Mouse (Mus musculus): ENCODE measurements at regions not wholly inside any gene's neighbourhood (a gene's known extent, or its start where the extent isn't known, plus 50 kb on each side); places are given as distances from the start of the nearest gene placed in this dataset.

DNA sequence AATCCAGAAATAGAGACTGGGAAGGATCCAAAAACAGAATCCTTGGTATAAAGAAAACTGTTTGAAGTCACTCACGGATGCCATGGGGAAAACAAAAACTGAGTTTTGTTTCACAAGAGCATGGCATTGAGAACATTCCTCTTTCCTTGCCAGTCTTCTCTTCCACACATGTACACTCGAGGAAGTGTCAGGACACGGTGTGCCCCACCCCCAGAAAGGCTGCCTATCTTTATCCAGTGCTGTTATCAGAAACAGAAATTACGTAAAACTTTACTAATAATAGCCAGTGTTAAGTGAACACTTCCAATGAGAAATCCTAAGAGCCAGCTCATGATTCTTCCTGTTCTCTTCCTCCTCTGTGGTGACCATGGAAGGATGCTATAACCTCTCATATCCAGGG lies 172.7 kb upstream of the Gm11114 start:
- no peaks in the 10 kb centered on the region for H3K4me1 ChIP-seq (ENCODE audit: control insufficient read depth, insufficient read depth, insufficient read length)
- H3K27me3 ChIP-seq (ENCODE audit: control insufficient read depth, insufficient read depth, low read length) = no peaks in the 10 kb centered on the region
- WGBS = 82% methylated on average over 4 of the region's 4 CpGs
- TF ChIP-seq POLR2A (IDR thresholded peaks at IDR 0.05; ENCODE audit: low read depth, low read length) (no peak), CTCF (IDR thresholded peaks at IDR 0.05; ENCODE audit: extremely low read depth, insufficient read depth, insufficient read length, insufficient replicate concordance) (no peak)
- no peaks in the 10 kb centered on the region for H3K36me3 ChIP-seq (ENCODE audit: control insufficient read depth, insufficient read depth, low read length)
- H3K27ac ChIP-seq (ENCODE audit: insufficient read depth, low read length) = no peak overlapping the region
- no peak for DNase-seq (ENCODE audit: low read depth in 1 of 2, low spot score in 2 of 2)
- no peak overlapping the region for H3K4me3 ChIP-seq (ENCODE audit: extremely low read depth, insufficient read depth, insufficient read length)

GRCm38 (mm10) chr9:85144363-85144762 lies 168.2 kb upstream of the Gm11114 start:
- Histone ChIP-seq H3K4me3 (ENCODE audit: extremely low read depth, insufficient read depth, insufficient read length) (no peak overlapping the region), H3K4me1 (ENCODE audit: control insufficient read depth, insufficient read depth, insufficient read length) (no peaks in the 10 kb centered on the region), H3K36me3 (ENCODE audit: control insufficient read depth, insufficient read depth, low read length) (no peaks in the 10 kb centered on the region), H3K27me3 (ENCODE audit: control insufficient read depth, insufficient read depth, low read length) (no peaks in the 10 kb centered on the region), H3K27ac (ENCODE audit: insufficient read depth, low read length) (no peak overlapping the region)
- no peak for DNase-seq (ENCODE audit: low read depth in 1 of 2, low spot score in 2 of 2)
- WGBS = 83% methylated on average over 2 of the region's 2 CpGs
- TF ChIP-seq POLR2A (IDR thresholded peaks at IDR 0.05; ENCODE audit: low read depth, low read length) = no peak
- TF ChIP-seq CTCF (IDR thresholded peaks at IDR 0.05; ENCODE audit: extremely low read depth, insufficient read depth, insufficient read length, insufficient replicate concordance) = no peak

DNA sequence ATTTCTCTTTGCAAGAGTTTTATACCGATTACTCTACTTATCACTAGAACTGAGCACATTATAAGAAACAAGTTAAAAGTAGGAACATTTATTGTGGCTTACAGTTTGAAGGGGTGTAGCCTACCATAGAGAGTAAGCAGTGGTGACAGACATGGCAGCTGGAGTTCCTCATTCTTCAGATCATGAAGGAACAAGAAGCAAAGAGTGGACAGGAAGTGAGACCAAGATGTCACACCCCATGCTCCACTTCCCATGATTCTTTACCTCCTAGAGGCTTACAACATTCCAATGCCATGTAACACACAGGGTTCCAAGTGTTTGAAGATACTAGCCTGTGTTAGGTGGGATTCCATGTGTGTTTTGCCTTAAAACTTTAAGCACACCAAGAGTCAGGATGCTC lies 146.9 kb upstream of the Gm11114 start:
- Histone ChIP-seq H3K27ac (ENCODE audit: insufficient read depth, low read length) (no peak overlapping the region), H3K4me1 (ENCODE audit: control insufficient read depth, insufficient read depth, insufficient read length) (no peaks in the 10 kb centered on the region), H3K4me3 (ENCODE audit: extremely low read depth, insufficient read depth, insufficient read length) (no peak overlapping the region), H3K27me3 (ENCODE audit: control insufficient read depth, insufficient read depth, low read length) (no peaks in the 10 kb centered on the region), H3K36me3 (ENCODE audit: control insufficient read depth, insufficient read depth, low read length) (no peaks in the 10 kb centered on the region)
- no peak for DNase-seq (ENCODE audit: low read depth in 1 of 2, low spot score in 2 of 2)
- 90% methylated on average over 1 of the region's 1 CpGs for WGBS
- TF ChIP-seq CTCF (IDR thresholded peaks at IDR 0.05; ENCODE audit: extremely low read depth, insufficient read depth, insufficient read length, insufficient replicate concordance) = no peak
- TF ChIP-seq POLR2A (IDR thresholded peaks at IDR 0.05; ENCODE audit: low read depth, low read length) = no peak

DNA sequence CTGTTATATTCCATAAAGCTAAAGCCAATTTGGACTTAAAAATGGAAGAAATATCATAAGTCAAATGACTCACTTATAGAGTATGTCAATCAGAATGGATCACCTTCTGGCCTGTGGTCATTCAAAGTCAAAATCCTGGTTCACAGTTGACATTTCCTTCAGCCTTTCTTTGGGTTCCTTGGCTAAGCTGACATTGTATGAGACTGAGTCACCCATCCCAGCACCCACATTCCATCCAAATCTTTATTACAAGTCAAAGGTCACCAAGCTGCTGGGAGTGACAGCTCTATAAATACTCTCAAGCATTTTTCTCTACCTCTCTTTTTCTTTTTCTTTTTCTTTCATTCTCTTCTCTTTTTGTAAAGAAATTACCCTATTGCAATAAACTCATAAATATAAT lies 145.3 kb upstream of the Gm11114 start:
- Histone ChIP-seq H3K4me3 (ENCODE audit: extremely low read depth, insufficient read depth, insufficient read length) (no peak overlapping the region), H3K4me1 (ENCODE audit: control insufficient read depth, insufficient read depth, insufficient read length) (no peaks in the 10 kb centered on the region), H3K36me3 (ENCODE audit: control insufficient read depth, insufficient read depth, low read length) (no peaks in the 10 kb centered on the region), H3K27me3 (ENCODE audit: control insufficient read depth, insufficient read depth, low read length) (no peaks in the 10 kb centered on the region), H3K27ac (ENCODE audit: insufficient read depth, low read length) (no peak overlapping the region)
- no peak for DNase-seq (ENCODE audit: low read depth in 1 of 2, low spot score in 2 of 2)
- TF ChIP-seq POLR2A (IDR thresholded peaks at IDR 0.05; ENCODE audit: low read depth, low read length) = no peak
- TF ChIP-seq CTCF (IDR thresholded peaks at IDR 0.05; ENCODE audit: extremely low read depth, insufficient read depth, insufficient read length, insufficient replicate concordance) = no peak

DNA sequence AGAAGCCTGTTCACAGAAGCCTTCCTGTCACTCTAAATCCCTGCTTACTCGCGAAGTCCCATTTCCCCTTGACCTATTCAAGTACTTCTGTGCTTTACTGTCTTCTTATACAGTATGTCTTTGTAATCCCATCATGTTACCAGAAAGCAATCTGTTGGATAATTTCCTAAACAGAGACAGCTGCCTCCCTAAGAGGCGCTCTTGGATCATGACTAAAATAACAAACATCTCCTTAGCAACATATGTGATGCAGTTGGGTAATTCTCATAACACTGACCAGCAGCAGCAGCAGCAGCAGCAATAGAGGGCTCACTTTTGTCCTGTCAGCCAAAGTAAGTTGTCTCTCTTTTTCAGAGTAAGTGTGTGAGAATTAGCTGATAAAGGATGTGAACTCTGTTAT lies 138.1 kb upstream of the Gm11114 start:
- Histone ChIP-seq H3K36me3 (ENCODE audit: control insufficient read depth, insufficient read depth, low read length) (no peaks in the 10 kb centered on the region), H3K27me3 (ENCODE audit: control insufficient read depth, insufficient read depth, low read length) (no peaks in the 10 kb centered on the region), H3K4me3 (ENCODE audit: extremely low read depth, insufficient read depth, insufficient read length) (no peak overlapping the region), H3K4me1 (ENCODE audit: control insufficient read depth, insufficient read depth, insufficient read length) (no peaks in the 10 kb centered on the region), H3K27ac (ENCODE audit: insufficient read depth, low read length) (no peak overlapping the region)
- no peak for DNase-seq (ENCODE audit: low read depth in 1 of 2, low spot score in 2 of 2)
- TF ChIP-seq CTCF (IDR thresholded peaks at IDR 0.05; ENCODE audit: extremely low read depth, insufficient read depth, insufficient read length, insufficient replicate concordance) = no peak
- TF ChIP-seq POLR2A (IDR thresholded peaks at IDR 0.05; ENCODE audit: low read depth, low read length) = no peak
- 86% methylated on average over 3 of the region's 3 CpGs for WGBS

DNA sequence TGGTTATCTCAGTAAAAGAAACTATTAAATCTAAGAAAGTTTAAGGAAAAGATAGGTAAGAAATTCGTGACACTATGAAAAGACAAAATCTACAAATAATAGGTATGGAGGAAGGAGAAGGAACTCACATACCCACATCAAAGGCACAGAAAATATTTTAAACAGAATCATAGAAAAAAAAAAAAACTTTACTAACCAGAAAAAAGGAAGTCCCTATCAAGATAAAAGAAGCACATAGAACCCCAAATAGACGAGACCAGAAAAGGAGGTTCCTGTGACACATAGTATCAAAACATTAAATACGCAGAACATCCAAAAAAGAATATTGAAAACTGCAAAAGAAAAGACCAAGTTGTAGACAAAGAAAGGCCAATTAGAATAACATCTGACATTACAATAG lies 111.4 kb upstream of the Gm11114 start:
- Histone ChIP-seq H3K4me3 (ENCODE audit: extremely low read depth, insufficient read depth, insufficient read length) (no peak overlapping the region), H3K27ac (ENCODE audit: insufficient read depth, low read length) (no peak overlapping the region), H3K4me1 (ENCODE audit: control insufficient read depth, insufficient read depth, insufficient read length) (no peaks in the 10 kb centered on the region), H3K36me3 (ENCODE audit: control insufficient read depth, insufficient read depth, low read length) (no peaks in the 10 kb centered on the region), H3K27me3 (ENCODE audit: control insufficient read depth, insufficient read depth, low read length) (no peaks in the 10 kb centered on the region)
- 13% methylated on average over 3 of the region's 3 CpGs for WGBS
- no peak for DNase-seq (ENCODE audit: low read depth in 1 of 2, low spot score in 2 of 2)
- no peak for TF ChIP-seq POLR2A (IDR thresholded peaks at IDR 0.05; ENCODE audit: low read depth, low read length)
- no peak for TF ChIP-seq CTCF (IDR thresholded peaks at IDR 0.05; ENCODE audit: extremely low read depth, insufficient read depth, insufficient read length, insufficient replicate concordance)

DNA sequence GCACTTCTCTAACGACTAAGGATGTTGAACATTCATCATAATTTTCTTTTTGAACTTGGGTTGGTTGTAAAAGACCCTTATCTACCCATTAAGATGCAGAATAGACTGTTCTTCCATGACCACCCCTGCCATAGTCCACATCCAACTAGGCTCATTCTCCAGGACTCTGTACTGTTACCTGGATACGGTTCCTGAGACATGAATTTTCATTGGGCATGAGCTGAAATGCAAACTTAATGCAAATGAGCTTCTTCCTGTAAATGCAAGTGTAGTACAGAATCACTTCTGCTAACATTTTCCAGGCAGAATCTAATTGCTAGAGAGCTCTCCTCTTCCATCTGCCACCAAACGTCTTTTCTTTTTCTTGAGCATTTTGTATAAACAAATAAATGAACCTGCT lies 87.7 kb upstream of the Gm11114 start:
- no peaks in the 10 kb centered on the region for H3K4me1 ChIP-seq (ENCODE audit: control insufficient read depth, insufficient read depth, insufficient read length)
- no peak overlapping the region for H3K4me3 ChIP-seq (ENCODE audit: extremely low read depth, insufficient read depth, insufficient read length)
- no peaks in the 10 kb centered on the region for H3K27me3 ChIP-seq (ENCODE audit: control insufficient read depth, insufficient read depth, low read length)
- H3K27ac ChIP-seq (ENCODE audit: insufficient read depth, low read length) = no peak overlapping the region
- no peaks in the 10 kb centered on the region for H3K36me3 ChIP-seq (ENCODE audit: control insufficient read depth, insufficient read depth, low read length)
- DNase-seq (ENCODE audit: low read depth in 1 of 2, low spot score in 2 of 2) = no peak
- TF ChIP-seq CTCF (IDR thresholded peaks at IDR 0.05; ENCODE audit: extremely low read depth, insufficient read depth, insufficient read length, insufficient replicate concordance) (no peak), POLR2A (IDR thresholded peaks at IDR 0.05; ENCODE audit: low read depth, low read length) (no peak)
- WGBS = 85% methylated on average over 3 of the region's 3 CpGs

Data from spleen, adult 2 months (tissue).